Mouse (Mus musculus): ENCODE measurements around the gene Ankrd17.

DNA sequence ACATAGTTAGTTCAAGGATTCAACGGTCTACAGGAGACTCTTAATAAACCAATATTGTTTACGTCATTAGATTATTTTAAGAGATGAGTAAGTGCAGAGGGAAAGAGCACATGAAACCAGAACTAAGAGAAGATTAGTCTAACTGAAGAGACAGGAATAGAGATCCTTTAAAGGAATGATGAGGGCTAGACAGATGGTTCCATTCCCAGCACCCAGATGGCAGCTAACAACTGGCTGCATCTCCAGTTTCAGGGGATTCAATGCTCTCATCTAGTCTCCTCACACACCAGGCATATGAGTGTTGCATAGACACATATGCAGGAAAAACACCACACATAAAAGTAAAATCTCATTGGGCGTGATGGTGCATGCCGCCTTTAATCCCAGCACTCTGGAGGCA is 133.1 kb downstream of the Ankrd17 start:
- no peak for TF ChIP-seq USF1 (IDR thresholded peaks at IDR 0.05; ENCODE audit: low read depth)
- no peak for TF ChIP-seq POLR2A (IDR thresholded peaks at IDR 0.05; ENCODE audit: insufficient read length, low read depth)
- TF ChIP-seq MYOG (IDR thresholded peaks at IDR 0.05; ENCODE audit: control insufficient read depth in 1 of 3, insufficient read depth in 1 of 3, insufficient read length in 2 of 3, low read depth in 2 of 3), result peak in 1 of 3 experiments; percentile 24
- TF ChIP-seq MAX (IDR thresholded peaks at IDR 0.05; ENCODE audit: low read depth), result no peak
- TF ChIP-seq REST (IDR thresholded peaks at IDR 0.05; ENCODE audit: insufficient read depth, insufficient read length), result no peak
- no peak for TF ChIP-seq SRF (IDR thresholded peaks at IDR 0.05; ENCODE audit: control insufficient read depth, insufficient read length, low read depth)
- no peak for TF ChIP-seq E2F4 (IDR thresholded peaks at IDR 0.05; ENCODE audit: insufficient read depth)

All from myocyte (in vitro differentiated cells).